Mouse (Mus musculus): ENCODE data around the gene Astl.
A peak's percentile ranks its signal among the peaks of the same experiment; 100 is the strongest.

The Astl gene

GRCm38 (mm10) chr2:127328090-127328851 is 10.2 kb upstream of the Astl start:
- peak in 1 of 2 experiments; percentile 14 for DNase-seq

- no peak for DNase-seq
Measured at GRCm38 (mm10) chr2:127332807-127333570, 5.5 kb upstream of the Astl start.

GRCm38 (mm10) chr2:127333945-127334603 is 4.4 kb upstream of the Astl start:
- peak in 1 of 2 experiments; percentile 11 for DNase-seq

- DNase-seq, result peak in 1 of 2 experiments; percentile 8
Measured at GRCm38 (mm10) chr2:127335078-127335541, 3.3 kb upstream of the Astl start.

- DNase-seq, result peak; percentile 86 to 89
Measured at GRCm38 (mm10) chr2:127335767-127336496, 2.5 kb upstream of the Astl start, which contains the start of gene Dusp2. Gene Dusp2, plus strand, starts transcription at chr2:127336159.

- peak in 1 of 2 experiments; percentile 17 for DNase-seq
Measured at GRCm38 (mm10) chr2:127336497-127336832, 2.0 kb upstream of the Astl start.

- no peak for DNase-seq
Measured at GRCm38 (mm10) chr2:127336885-127337284, 1.6 kb upstream of the Astl start.

GRCm38 (mm10) chr2:127337531-127337930 is 908 bp upstream of the Astl start:
- no peak for DNase-seq

- DNase-seq, result no peak
Measured at GRCm38 (mm10) chr2:127338012-127338411, 427 bp upstream of the Astl start.

- no peak for DNase-seq
Measured at GRCm38 (mm10) chr2:127338833-127339232, 394 bp downstream of the Astl start.

- DNase-seq, result no peak
Measured at GRCm38 (mm10) chr2:127339262-127339661, 823 bp downstream of the Astl start.

- peak; percentile 57 to 85 for DNase-seq
Measured at GRCm38 (mm10) chr2:127341159-127341558, 2.7 kb downstream of the Astl start.

- DNase-seq, result peak in 1 of 2 experiments; percentile 47
Measured at GRCm38 (mm10) chr2:127346334-127346733, 7.9 kb downstream of the Astl start.

- no peak for DNase-seq
Measured at GRCm38 (mm10) chr2:127347147-127347985, 8.9 kb downstream of the Astl start.

GRCm38 (mm10) chr2:127353881-127354280 is 15.4 kb downstream of the Astl start:
- DNase-seq, result peak in 1 of 2 experiments; percentile 11

GRCm38 (mm10) chr2:127362459-127363281 is 24.2 kb downstream of the Astl start, which contains the start of gene Adra2b:
Gene Adra2b, plus strand, starts transcription at chr2:127363208.
- DNase-seq, result peak; percentile 95 to 97

- no peak for DNase-seq
Measured at GRCm38 (mm10) chr2:127363282-127363652, 24.8 kb downstream of the Astl start.

- peak in 1 of 2 experiments; percentile 69 for DNase-seq
Measured at GRCm38 (mm10) chr2:127363696-127364095, 25.3 kb downstream of the Astl start.

GRCm38 (mm10) chr2:127364452-127364851 is 26.0 kb downstream of the Astl start:
- peak; percentile 77 to 79 for DNase-seq

- peak; percentile 69 to 84 for DNase-seq
Measured at GRCm38 (mm10) chr2:127367126-127367820, 28.8 kb downstream of the Astl start.
